Mouse (Mus musculus) layer of hippocampus, adult 18-20 months (tissue): ENCODE measurements at regions not wholly inside any gene's neighbourhood (a gene's known extent, or its start where the extent isn't known, plus 50 kb on each side); places are given as distances from the start of the nearest gene placed in this dataset.
A peak's percentile ranks its signal among the peaks of the same experiment; 100 is the strongest.
"Not testable (repeated sequence)": the region's sequence is repeated elsewhere in the genome, so short reads cannot be mapped to it uniquely, and the experiment has no call there.

Experiments used
- DNase-seq, 2 experiments: peaks; one replicate each; pipeline ENCODE4 v3.0.0; 2022; ENCODE audit warnings: low spot score in 2 of 2

GRCm38 (mm10) chrX:104931153-104931706, 74.2 kb upstream of the Magee2 start:
- DNase-seq = peak; percentile 16 to 47

GRCm38 (mm10) chrX:104951587-104951986, 94.5 kb upstream of the Magee2 start:
- peak in 1 of 2 experiments; percentile 10 for DNase-seq

GRCm38 (mm10) chrX:104952809-104953208, 95.7 kb upstream of the Magee2 start:
- not testable (repeated sequence) for DNase-seq

GRCm38 (mm10) chrX:104953391-104953790, 96.3 kb upstream of the Magee2 start:
- DNase-seq = not testable (repeated sequence)

GRCm38 (mm10) chrX:104978432-104978831, 101.1 kb upstream of the Pbdc1 start:
- DNase-seq = no peak

GRCm38 (mm10) chrX:105003260-105003659, 76.3 kb upstream of the Pbdc1 start:
- peak in 1 of 2 experiments; percentile 1 for DNase-seq

- DNase-seq = peak; percentile 6 to 34
Observed at GRCm38 (mm10) chrX:105006445-105006844, 73.1 kb upstream of the Pbdc1 start.
